Mouse (Mus musculus): ENCODE data around the gene Cox17.

GRCm38 (mm10) chr16:38359241-38359640 lies 12.4 kb downstream of the Cox17 start:
- TF ChIP-seq POLR2A (IDR thresholded peaks at IDR 0.05; ENCODE audit: borderline replicate concordance, insufficient read depth, low read length) (no peak), CTCF (IDR thresholded peaks at IDR 0.05; ENCODE audit: borderline replicate concordance, insufficient read depth, low read depth, low read length) (no peak)

Data from cerebellum, adult 2 months (tissue).